Mouse (Mus musculus): ENCODE results near the gene Myl6. TPM values are rescaled to one million over a fixed set of nuclear protein-coding genes. Genes with fewer than 3 reads are reported as not detected.

The Myl6 gene
- polyA plus RNA-seq, 1 experiment from 2014 or later, result 818 TPM

GRCm38 (mm10) chr10:128489785-128490184 lies 4.2 kb downstream of the Myl6 start:
- Histone ChIP-seq H3K27ac (ENCODE audit: low read depth, low read length) (no peak overlapping the region), H3K27me3 (replicated peaks; ENCODE audit: control insufficient read depth, insufficient read depth, low read length) (no peaks in the 10 kb centered on the region), H3K9me3 (replicated peaks; ENCODE audit: control insufficient read depth, low read length) (no peaks in the 10 kb centered on the region), H3K4me2 (ENCODE audit: low read length) (no peak overlapping the region), H3K4me3 (ENCODE audit: low read depth, low read length) (no peak overlapping the region), H3K36me3 (ENCODE audit: control insufficient read depth, insufficient read depth, low read length) (peaks cover 69% of the 10 kb centered on the region), H3K9ac (ENCODE audit: low read length) (no peak overlapping the region), H3K4me1 (ENCODE audit: control insufficient read depth, insufficient read depth, low read length) (peaks cover 8% of the 10 kb centered on the region)
- ATAC-seq, result no peak
- no peak for DNase-seq (ENCODE audit: low spot score)
- WGBS, result 46% methylated on average over 4 of the region's 4 CpGs

GRCm38 (mm10) chr10:128489380-128489779 lies 4.6 kb downstream of the Myl6 start:
- H3K27ac ChIP-seq (ENCODE audit: low read depth, low read length), result no peak overlapping the region
- WGBS, result 68% methylated on average over 5 of the region's 5 CpGs
- H3K9me3 ChIP-seq (replicated peaks; ENCODE audit: control insufficient read depth, low read length), result no peaks in the 10 kb centered on the region
- peaks cover 73% of the 10 kb centered on the region for H3K36me3 ChIP-seq (ENCODE audit: control insufficient read depth, insufficient read depth, low read length)
- no peaks in the 10 kb centered on the region for H3K27me3 ChIP-seq (replicated peaks; ENCODE audit: control insufficient read depth, insufficient read depth, low read length)
- DNase-seq (ENCODE audit: low spot score), result no peak
- H3K4me1 ChIP-seq (ENCODE audit: control insufficient read depth, insufficient read depth, low read length), result peaks cover 4% of the 10 kb centered on the region; the same call in 1 of the 2 replicates
- no peak overlapping the region for H3K9ac ChIP-seq (ENCODE audit: low read length)
- ATAC-seq, result no peak
- no peak overlapping the region for H3K4me2 ChIP-seq (ENCODE audit: low read length)
- H3K4me3 ChIP-seq (ENCODE audit: low read depth, low read length), result no peak overlapping the region

GRCm38 (mm10) chr10:128488776-128489175 lies 5.2 kb downstream of the Myl6 start:
- H3K27ac ChIP-seq (ENCODE audit: low read depth, low read length), result no peak overlapping the region

GRCm38 (mm10) chr10:128487861-128488712 lies 5.9 kb downstream of the Myl6 start:
- H3K27ac ChIP-seq (ENCODE audit: low read depth, low read length), result no peak overlapping the region
- WGBS, result 91% methylated on average over 22 of the region's 22 CpGs

More at GRCm38 (mm10) chr10:128488776-128489175, 5.2 kb downstream of the Myl6 start:
- Histone ChIP-seq H3K27me3 (replicated peaks; ENCODE audit: control insufficient read depth, insufficient read depth, low read length) (no peaks in the 10 kb centered on the region), H3K9me3 (replicated peaks; ENCODE audit: control insufficient read depth, low read length) (no peaks in the 10 kb centered on the region), H3K4me1 (ENCODE audit: control insufficient read depth, insufficient read depth, low read length) (peaks cover 4% of the 10 kb centered on the region; the same call in 1 of the 2 replicates), H3K4me3 (ENCODE audit: low read depth, low read length) (no peak overlapping the region), H3K4me2 (ENCODE audit: low read length) (no peak overlapping the region), H3K9ac (ENCODE audit: low read length) (no peak overlapping the region), H3K36me3 (ENCODE audit: control insufficient read depth, insufficient read depth, low read length) (peaks cover 79% of the 10 kb centered on the region)
- ATAC-seq (no peak), DNase-seq (ENCODE audit: low spot score) (no peak)
- WGBS, result 87% methylated on average over 4 of the region's 4 CpGs

GRCm38 (mm10) chr10:128486370-128486769 lies 7.6 kb downstream of the Myl6 start:
- no peaks in the 10 kb centered on the region for H3K27me3 ChIP-seq (replicated peaks; ENCODE audit: control insufficient read depth, insufficient read depth, low read length)
- no peak overlapping the region for H3K27ac ChIP-seq (ENCODE audit: low read depth, low read length)
- no peak overlapping the region for H3K4me3 ChIP-seq (ENCODE audit: low read depth, low read length)
- 88% methylated on average over 7 of the region's 7 CpGs for WGBS
- DNase-seq (ENCODE audit: low spot score) (no peak), ATAC-seq (no peak)
- H3K36me3 ChIP-seq (ENCODE audit: control insufficient read depth, insufficient read depth, low read length), result peaks cover 96% of the 10 kb centered on the region
- no peaks in the 10 kb centered on the region for H3K9me3 ChIP-seq (replicated peaks; ENCODE audit: control insufficient read depth, low read length)
- no peak overlapping the region for H3K9ac ChIP-seq (ENCODE audit: low read length)
- no peak overlapping the region for H3K4me2 ChIP-seq (ENCODE audit: low read length)
- no peaks in the 10 kb centered on the region for H3K4me1 ChIP-seq (ENCODE audit: control insufficient read depth, insufficient read depth, low read length)

More at GRCm38 (mm10) chr10:128487861-128488712, 5.9 kb downstream of the Myl6 start:
- H3K27me3 ChIP-seq (replicated peaks; ENCODE audit: control insufficient read depth, insufficient read depth, low read length), result no peaks in the 10 kb centered on the region
- H3K9me3 ChIP-seq (replicated peaks; ENCODE audit: control insufficient read depth, low read length), result no peaks in the 10 kb centered on the region
- no peak overlapping the region for H3K4me2 ChIP-seq (ENCODE audit: low read length)
- no peak overlapping the region for H3K9ac ChIP-seq (ENCODE audit: low read length)
- H3K4me1 ChIP-seq (ENCODE audit: control insufficient read depth, insufficient read depth, low read length), result peaks cover 4% of the 10 kb centered on the region; the same call in 1 of the 2 replicates
- no peak for DNase-seq (ENCODE audit: low spot score)
- ATAC-seq, result no peak
- no peak overlapping the region for H3K4me3 ChIP-seq (ENCODE audit: low read depth, low read length)
- peaks cover 86% of the 10 kb centered on the region for H3K36me3 ChIP-seq (ENCODE audit: control insufficient read depth, insufficient read depth, low read length)

GRCm38 (mm10) chr10:128474366-128474765 lies 19.6 kb downstream of the Myl6 start:
- Histone ChIP-seq H3K4me2 (ENCODE audit: low read length) (no peak overlapping the region), H3K9me3 (replicated peaks; ENCODE audit: control insufficient read depth, low read length) (no peaks in the 10 kb centered on the region), H3K4me3 (ENCODE audit: low read depth, low read length) (no peak overlapping the region), H3K4me1 (ENCODE audit: control insufficient read depth, insufficient read depth, low read length) (no peaks in the 10 kb centered on the region), H3K36me3 (ENCODE audit: control insufficient read depth, insufficient read depth, low read length) (peaks cover 96% of the 10 kb centered on the region), H3K27me3 (replicated peaks; ENCODE audit: control insufficient read depth, insufficient read depth, low read length) (no peaks in the 10 kb centered on the region), H3K9ac (ENCODE audit: low read length) (no peak overlapping the region), H3K27ac (ENCODE audit: low read depth, low read length) (no peak overlapping the region)
- 84% methylated on average over 12 of the region's 12 CpGs for WGBS
- no peak for ATAC-seq
- no peak for DNase-seq (ENCODE audit: low spot score)

GRCm38 (mm10) chr10:128460270-128460630 lies 33.7 kb downstream of the Myl6 start:
- ATAC-seq (no peak), DNase-seq (ENCODE audit: low spot score) (peak; percentile 20)
- no peaks in the 10 kb centered on the region for H3K27me3 ChIP-seq (replicated peaks; ENCODE audit: control insufficient read depth, insufficient read depth, low read length)
- WGBS, result 0% methylated on average over 5 of the region's 5 CpGs
- H3K4me1 ChIP-seq (ENCODE audit: control insufficient read depth, insufficient read depth, low read length), result peaks cover 10% of the 10 kb centered on the region
- H3K4me3 ChIP-seq (ENCODE audit: low read depth, low read length), result peak overlapping the region; percentile 91
- H3K9me3 ChIP-seq (replicated peaks; ENCODE audit: control insufficient read depth, low read length), result no peaks in the 10 kb centered on the region
- H3K36me3 ChIP-seq (ENCODE audit: control insufficient read depth, insufficient read depth, low read length), result peaks cover 43% of the 10 kb centered on the region
- H3K27ac ChIP-seq (ENCODE audit: low read depth, low read length), result peak overlapping the region; percentile 98; the same call in 1 of the 2 replicates
- H3K4me2 ChIP-seq (ENCODE audit: low read length), result peak overlapping the region; percentile 81
- peak overlapping the region; percentile 98 for H3K9ac ChIP-seq (ENCODE audit: low read length)

- Histone ChIP-seq H3K36me3 (ENCODE audit: control insufficient read depth, insufficient read depth, low read length) (peaks cover 37% of the 10 kb centered on the region), H3K4me3 (ENCODE audit: low read depth, low read length) (peak overlapping the region; percentile 91), H3K4me1 (ENCODE audit: control insufficient read depth, insufficient read depth, low read length) (peaks cover 10% of the 10 kb centered on the region), H3K27me3 (replicated peaks; ENCODE audit: control insufficient read depth, insufficient read depth, low read length) (no peaks in the 10 kb centered on the region), H3K4me2 (ENCODE audit: low read length) (peak overlapping the region; percentile 81), H3K9me3 (replicated peaks; ENCODE audit: control insufficient read depth, low read length) (no peaks in the 10 kb centered on the region), H3K9ac (ENCODE audit: low read length) (peak overlapping the region; percentile 98), H3K27ac (ENCODE audit: low read depth, low read length) (peak overlapping the region; percentile 98)
- WGBS, result under 1% methylated on average over 28 of the region's 67 CpGs
- ATAC-seq, result peak; percentile 68
- peak; percentile 59 for DNase-seq (ENCODE audit: low spot score)
These were observed 34.3 kb downstream of the Myl6 start for GRCm38 (mm10) chr10:128459409-128460269.
